Comparison of ENCODE assay signal across 9 mouse cellular contexts in the genomic region with DNA sequence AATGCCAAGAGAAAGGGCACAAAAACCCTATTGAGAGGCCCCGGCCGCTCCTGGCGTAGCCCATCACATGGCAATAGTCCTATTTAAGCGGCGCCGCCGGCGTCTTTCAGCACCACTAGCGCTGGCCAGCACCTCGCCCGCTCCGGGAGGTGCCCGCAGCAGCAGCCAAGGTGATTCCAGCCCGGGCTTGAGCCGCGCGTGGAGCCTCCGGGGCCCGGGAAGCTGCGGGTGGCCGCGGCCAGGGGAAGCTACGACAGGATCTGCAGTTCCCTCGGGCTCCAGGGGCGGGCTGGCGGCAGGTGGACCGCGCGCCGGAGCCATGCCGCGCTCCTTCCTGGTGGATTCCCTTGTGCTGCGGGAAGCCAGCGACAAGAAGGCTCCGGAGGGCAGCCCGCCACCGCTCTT. TPM values are rescaled to one million over a fixed set of nuclear protein-coding genes. Genes with fewer than 3 reads are reported as not detected.
A peak's percentile ranks its signal among the peaks of the same experiment; 100 is the strongest.
DNase-seq lines count a peak whose midpoint lies in the region; ATAC-seq and TF ChIP-seq lines count a peak whose summit lies in the region.
"Had no signal": no experiment of that assay in that cellular context is flagged by ENCODE, and none has a peak within 500 bp of the region (broad histone marks: within the 10 kb centered on the region; RNA-seq: fewer than 3 reads in every experiment).

A gene (plus strand): TSS at position 126 of the 405 bp plus-strand sequence.

- peak within 1 kb of the TSS; percentile 39 for H3K4me2 ChIP-seq in embryonic facial prominence, embryonic 11.5 days (ENCODE audit: low read depth, low read length)
- H3K4me2 ChIP-seq in heart, embryonic 16.5 days (ENCODE audit: low read depth, low read length), result peak within 1 kb of the TSS; percentile 57
- H3K4me2 ChIP-seq in liver, postnatal 0 days (ENCODE audit: low read depth, low read length), result peak within 1 kb of the TSS; percentile 57
- H3K4me2 ChIP-seq in neural tube, embryonic 12.5 days (replicated peaks), result peak within 1 kb of the TSS; percentile 71

- H3K27me3 ChIP-seq in E14TG2a.4 (ENCODE audit: insufficient read depth, low read length), result peaks cover 94% of the 10 kb centered on the region
- peaks cover 81% of the 10 kb centered on the region for H3K27me3 ChIP-seq in embryonic facial prominence, embryonic 11.5 days (ENCODE audit: control insufficient read depth, insufficient read depth, low read length)
- H3K27me3 ChIP-seq in heart, embryonic 16.5 days (ENCODE audit: control insufficient read depth, insufficient read depth, low read length), result peaks cover 87% of the 10 kb centered on the region
- H3K27me3 ChIP-seq in liver, postnatal 0 days (ENCODE audit: insufficient read depth, low read length), result peaks cover 87% of the 10 kb centered on the region
- peaks cover 84% of the 10 kb centered on the region for H3K27me3 ChIP-seq in neural tube, embryonic 12.5 days (replicated peaks)

- no peak within 1 kb of the TSS for H3K9ac ChIP-seq in embryonic facial prominence, embryonic 11.5 days (replicated peaks; ENCODE audit: low read length)
- no peak within 1 kb of the TSS for H3K9ac ChIP-seq in heart, embryonic 16.5 days (ENCODE audit: low read length)
- H3K9ac ChIP-seq in liver, postnatal 0 days (replicated peaks), result no peak within 1 kb of the TSS
- H3K9ac ChIP-seq in neural tube, embryonic 12.5 days, result peak within 1 kb of the TSS; percentile 56

- TF ChIP-seq EP300 in liver, postnatal 0 days (IDR thresholded peaks at IDR 0.05; ENCODE audit: low read depth), result no peak

- 2% methylated on average over 30 of the region's 37 CpGs for WGBS in embryonic facial prominence, embryonic 11.5 days
- under 1% methylated on average over 36 of the region's 37 CpGs for WGBS in heart, embryonic 16.5 days
- 4% methylated on average over 31 of the region's 37 CpGs for WGBS in liver, postnatal 0 days (ENCODE audit: insufficient replicate concordance)
- under 1% methylated on average over 34 of the region's 37 CpGs for WGBS in neural tube, embryonic 12.5 days

- H3K4me1 ChIP-seq in E14TG2a.4 (replicated peaks; ENCODE audit: low read depth, low read length), result peaks cover 70% of the 10 kb centered on the region
- H3K4me1 ChIP-seq in embryonic facial prominence, embryonic 11.5 days (ENCODE audit: control insufficient read depth, insufficient read depth, low read length), result peaks cover 5% of the 10 kb centered on the region
- peaks cover 14% of the 10 kb centered on the region for H3K4me1 ChIP-seq in heart, embryonic 16.5 days (ENCODE audit: control insufficient read depth, insufficient read depth, low read length)
- H3K4me1 ChIP-seq in liver, postnatal 0 days (ENCODE audit: insufficient read depth), result peaks cover 21% of the 10 kb centered on the region
- H3K4me1 ChIP-seq in neural tube, embryonic 12.5 days, result peaks cover 36% of the 10 kb centered on the region

- no peak within 1 kb of the TSS for H3K27ac ChIP-seq in embryonic facial prominence, embryonic 11.5 days (replicated peaks; ENCODE audit: low read depth, low read length)
- H3K27ac ChIP-seq in heart, embryonic 16.5 days (ENCODE audit: low read length), result no peak within 1 kb of the TSS
- no peak within 1 kb of the TSS for H3K27ac ChIP-seq in liver, postnatal 0 days (ENCODE audit: low read depth)
- H3K27ac ChIP-seq in neural tube, embryonic 12.5 days, result no peak within 1 kb of the TSS

- DNase-seq in adrenal gland, postnatal 10 days, result peak; percentile 89
- DNase-seq in embryonic facial prominence, embryonic 11.5 days (ENCODE audit: low spot score), result peak; percentile 83
- DNase-seq in kidney, postnatal 10 days, result peak; percentile 85
- peak; percentile 74 for DNase-seq in liver, postnatal 0 days
- peak; percentile 54 to 73 for DNase-seq in urinary bladder, postnatal 4 days (ENCODE audit: low spot score in 2 of 2)

- no peaks in the 10 kb centered on the region for H3K9me3 ChIP-seq in E14TG2a.4 (ENCODE audit: low read length)
- H3K9me3 ChIP-seq in embryonic facial prominence, embryonic 11.5 days (replicated peaks; ENCODE audit: control insufficient read depth, low read length), result no peaks in the 10 kb centered on the region
- no peaks in the 10 kb centered on the region for H3K9me3 ChIP-seq in heart, embryonic 16.5 days (replicated peaks; ENCODE audit: control insufficient read depth, low read length)
- H3K9me3 ChIP-seq in liver, postnatal 0 days (ENCODE audit: low read length), result peaks cover under 1% of the 10 kb centered on the region
- H3K9me3 ChIP-seq in neural tube, embryonic 12.5 days, result no peaks in the 10 kb centered on the region

- peak; percentile 50; the same call in 1 of the 2 replicates for ATAC-seq in embryonic facial prominence, embryonic 11.5 days (replicated peaks; ENCODE audit: insufficient number of reproducible peaks, low FRiP score, low TSS enrichment, low read depth)
- peak; percentile 63; the same call in 1 of the 2 replicates for ATAC-seq in heart, embryonic 16.5 days (replicated peaks; ENCODE audit: extremely low read depth, insufficient read depth, low FRiP score)
- peak; percentile 72 for ATAC-seq in liver, postnatal 0 days
- peak; percentile 71 for ATAC-seq in neural tube, embryonic 12.5 days (ENCODE audit: low FRiP score, low read depth)

- TF ChIP-seq CTCF in E14TG2a.4 (conservative IDR thresholded peaks at IDR 0.05; ENCODE audit: low read length), result no peak
- no peak for TF ChIP-seq CTCF in liver, postnatal 0 days (IDR thresholded peaks at IDR 0.05; ENCODE audit: low read depth)

- H3K4me3 ChIP-seq in E14TG2a.4 (replicated peaks; ENCODE audit: low read length), result peak within 1 kb of the TSS; percentile 78
- peak within 1 kb of the TSS; percentile 26 for H3K4me3 ChIP-seq in embryonic facial prominence, embryonic 11.5 days (ENCODE audit: low read depth, low read length)
- peak within 1 kb of the TSS; percentile 48 for H3K4me3 ChIP-seq in heart, embryonic 16.5 days (ENCODE audit: low read length)
- H3K4me3 ChIP-seq in liver, postnatal 0 days (ENCODE audit: low read depth, low read length), result peak within 1 kb of the TSS; percentile 29; the same call in 1 of the 2 replicates
- H3K4me3 ChIP-seq in neural tube, embryonic 12.5 days, result peak within 1 kb of the TSS; percentile 51
- H3K4me3 ChIP-seq: erythroblast, embryonic 14.5 days had no signal

- H3K36me3 ChIP-seq in E14TG2a.4 (ENCODE audit: insufficient read depth, low read length), result no peaks in the 10 kb centered on the region
- H3K36me3 ChIP-seq in embryonic facial prominence, embryonic 11.5 days (replicated peaks; ENCODE audit: control insufficient read depth, insufficient read depth, low read depth, low read length), result no peaks in the 10 kb centered on the region
- no peaks in the 10 kb centered on the region for H3K36me3 ChIP-seq in heart, embryonic 16.5 days (ENCODE audit: control insufficient read depth, insufficient read depth)
- H3K36me3 ChIP-seq in liver, postnatal 0 days (replicated peaks; ENCODE audit: insufficient read depth, low read length), result no peaks in the 10 kb centered on the region
- no peaks in the 10 kb centered on the region for H3K36me3 ChIP-seq in neural tube, embryonic 12.5 days

RNA-seq across cellular contexts. Expression of the gene that starts here (rescaled TPM):
- total RNA-seq in adrenal gland, postnatal 10 days (2021), result not detected
- polyA plus RNA-seq in embryonic facial prominence, embryonic 11.5 days (2014; fragmentation: Nextera tagmentation; extraction: Ambion mirVana), result 2.2 and 2.3 TPM in 2 replicates
- polyA plus RNA-seq in heart, embryonic 16.5 days (2015; fragmentation: Nextera tagmentation; extraction: Ambion mirVana), result not detected in 2 replicates
- polyA plus RNA-seq in liver, postnatal 0 days (2015; fragmentation: Nextera tagmentation; extraction: Ambion mirVana), result not detected in 2 replicates
- polyA plus RNA-seq in neural tube, embryonic 12.5 days (2016; fragmentation: Nextera tagmentation; extraction: Ambion mirVana), result 15.7 and 18.1 TPM in 2 replicates
- polyA plus RNA-seq: erythroblast, embryonic 14.5 days had no signal

Comparison
In these comparisons a context has a peak if more than half of its experiments do, and no peak if none do; other contexts are left out.
1. Peak in DNase-seq in adrenal gland, postnatal 10 days; RNA of the gene not detected or under 1 TPM.
2. Peak in ATAC-seq, H3K4me3 ChIP-seq and H3K4me2 ChIP-seq in heart, embryonic 16.5 days; RNA of the gene not detected or under 1 TPM.
3. Peak in DNase-seq, ATAC-seq, H3K4me3 ChIP-seq and H3K4me2 ChIP-seq in liver, postnatal 0 days; RNA of the gene not detected or under 1 TPM.
4. H3K4me3 ChIP-seq: peak in every context shown above with its lines; median percentile 78 in E14TG2a.4; 51 in neural tube, embryonic 12.5 days; 48 in heart, embryonic 16.5 days; 29 in liver, postnatal 0 days; 26 in embryonic facial prominence, embryonic 11.5 days.